Mouse (Mus musculus) forebrain, embryonic 15.5 days (tissue): ENCODE measurements around the gene Akr1c19. TPM values are rescaled to one million over a fixed set of nuclear protein-coding genes. Genes with fewer than 3 reads are reported as not detected.

Source experiments
- ATAC-seq: fragments of 200-750 bp; cut with Nextera tagmentation; replicated peaks from 2 replicates; pipeline ENCODE4 v1.8.0; 2017; ENCODE audit warnings: mild to moderate bottlenecking, moderate TSS enrichment, moderate library complexity
- H3K27ac ChIP-seq: fragments of 300-500 bp; sonication (generic); replicated peaks from 2 replicates; pipeline ENCODE4 v1.5.1; 2015; ENCODE audit warnings: mild to moderate bottlenecking, inconsistent platforms
- H3K27me3 ChIP-seq: fragments of 300-500 bp; sonication (generic); 2 replicates; pipeline ENCODE4 v1.6.1; 2015; ENCODE audit warnings: inconsistent platforms
- H3K36me3 ChIP-seq: fragments of 300-500 bp; sonication (generic); 2 replicates; pipeline ENCODE4 v1.6.1; 2015; ENCODE audit warnings: mild to moderate bottlenecking, inconsistent platforms
- H3K4me1 ChIP-seq: fragments of 300-500 bp; sonication (generic); 2 replicates; pipeline ENCODE4 v1.6.1; 2015; ENCODE audit warnings: inconsistent platforms
- H3K4me2 ChIP-seq: fragments of 300-500 bp; sonication (generic); replicated peaks from 2 replicates; pipeline ENCODE4 v1.6.1; 2015; ENCODE audit warnings: mild to moderate bottlenecking, inconsistent platforms
- H3K4me3 ChIP-seq: fragments of 300-500 bp; sonication (generic); 2 replicates; pipeline ENCODE4 v1.5.1; 2015; ENCODE audit warnings: mild to moderate bottlenecking, inconsistent platforms
- H3K9ac ChIP-seq: fragments of 300-500 bp; sonication (generic); replicated peaks from 2 replicates; pipeline ENCODE4 v1.6.1; 2015; ENCODE audit warnings: mild to moderate bottlenecking, inconsistent platforms
- H3K9me3 ChIP-seq: fragments of 300-500 bp; sonication (generic); 2 replicates; pipeline ENCODE4 v1.6.1; 2016; ENCODE audit warnings: inconsistent platforms
- WGBS: fragments of 180-500 bp; shearing (Covaris S2); methylation state at CpG from one replicate; pipeline ENCODE4 v1.1.7; 2015; ENCODE audit warnings: mixed read lengths; 5-methylcytosine and 5-hydroxymethylcytosine counted together
- polyA plus RNA-seq: library from polyadenylated mRNA; unstranded; fragments of >200 nt; fragmentation: Nextera tagmentation; extraction: Ambion mirVana; gene quantifications from 2 replicates; pipeline ENCODE4 v1.2.1, GENCODE M21; 2015

Akr1c19 gene
- polyA plus RNA-seq, 1 experiment from 2014 or later = 7.1 TPM

GRCm38 (mm10) chr13:4279284-4279683 lies 50.8 kb downstream of the Akr1c19 start, which contains the start of gene Akr1c12:
Gene Akr1c12 (minus strand): TSS chr13:4279433.
- H3K9ac ChIP-seq = no peak within 1 kb of the TSS
- no peaks in the 10 kb centered on the region for H3K36me3 ChIP-seq
- H3K9me3 ChIP-seq = no peaks in the 10 kb centered on the region
- H3K27ac ChIP-seq = no peak within 1 kb of the TSS
- H3K4me1 ChIP-seq = no peaks in the 10 kb centered on the region
- H3K4me3 ChIP-seq = no peak within 1 kb of the TSS
- H3K27me3 ChIP-seq = no peaks in the 10 kb centered on the region
- H3K4me2 ChIP-seq = no peak within 1 kb of the TSS
- 81% methylated on average over 4 of the region's 4 CpGs for WGBS
- ATAC-seq = no peak

DNA sequence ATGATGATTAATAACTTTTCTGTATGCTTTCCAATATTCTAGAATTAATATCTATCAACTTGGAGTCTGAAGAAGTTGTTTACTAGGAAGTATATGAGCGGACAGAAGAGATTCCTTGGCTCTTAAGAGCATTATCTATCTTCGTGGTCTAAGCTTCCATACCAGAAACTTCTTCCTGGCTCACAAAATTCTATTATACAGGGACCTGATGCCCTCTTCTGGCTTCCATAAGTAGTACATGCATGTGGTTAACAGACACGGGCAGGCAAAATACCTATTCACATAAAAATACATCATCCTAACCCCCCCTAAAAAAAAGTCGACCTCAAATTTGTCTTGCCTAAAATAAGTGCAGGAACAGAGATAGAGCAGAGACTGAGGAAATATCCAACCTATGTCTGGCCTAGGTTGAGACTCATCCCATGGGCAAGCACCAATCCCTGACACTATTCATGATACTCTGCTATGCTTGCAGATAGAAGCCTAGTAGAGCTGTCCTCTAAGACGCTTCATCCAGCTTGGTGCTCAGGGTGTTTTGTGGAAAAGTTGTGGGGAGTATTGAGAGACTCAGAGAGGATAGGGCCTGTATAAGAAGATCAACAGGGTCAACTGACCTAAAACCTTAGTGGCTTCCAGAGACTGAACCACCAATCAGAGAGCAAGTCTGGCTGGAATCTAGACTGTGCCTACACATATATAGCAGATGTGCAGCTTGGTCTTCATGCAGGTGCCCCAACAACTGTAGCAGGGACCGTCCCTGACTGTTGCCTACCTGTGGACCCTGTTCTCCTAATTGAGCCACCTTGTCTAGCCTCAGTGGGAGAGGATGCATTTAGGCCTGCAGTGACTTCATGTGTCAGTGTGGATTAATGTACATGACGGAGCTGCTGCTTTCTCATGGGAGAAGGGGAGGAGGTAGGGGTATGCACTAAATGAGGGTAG lies 53.2 kb downstream of the Akr1c19 start:
- Histone ChIP-seq H3K27ac (no peak overlapping the region), H3K4me3 (no peak overlapping the region), H3K27me3 (no peaks in the 10 kb centered on the region), H3K4me1 (no peaks in the 10 kb centered on the region), H3K9me3 (no peaks in the 10 kb centered on the region), H3K36me3 (no peaks in the 10 kb centered on the region), H3K9ac (no peak overlapping the region), H3K4me2 (no peak overlapping the region)
- ATAC-seq = peak; percentile 63
- WGBS = 35% methylated on average over 7 of the region's 7 CpGs

- no peak overlapping the region for H3K4me2 ChIP-seq
- H3K4me1 ChIP-seq = no peaks in the 10 kb centered on the region
- H3K27ac ChIP-seq = no peak overlapping the region
- 93% methylated on average over 4 of the region's 4 CpGs for WGBS
- ATAC-seq = no peak
- no peaks in the 10 kb centered on the region for H3K9me3 ChIP-seq
- no peaks in the 10 kb centered on the region for H3K36me3 ChIP-seq
- H3K4me3 ChIP-seq = no peak overlapping the region
- H3K27me3 ChIP-seq = no peaks in the 10 kb centered on the region
- H3K9ac ChIP-seq = no peak overlapping the region
Measured at GRCm38 (mm10) chr13:4296991-4297390, 68.5 kb downstream of the Akr1c19 start.

Other genes with a start within 250 kb of the Akr1c19 start
- gene Akr1c14, start 179.7 kb upstream of the Akr1c19 start, polyA plus RNA-seq = 0.41 and 0.50 TPM in 2 replicates
- not detected in 2 replicates for gene Akr1c18, start 78.0 kb upstream of the Akr1c19 start, polyA plus RNA-seq
- gene Akr1c13, start 37.5 kb upstream of the Akr1c19 start, polyA plus RNA-seq = 1.6 and 2.2 TPM in 2 replicates
- gene Akr1c12, start 50.7 kb downstream of the Akr1c19 start, polyA plus RNA-seq = 0.15 and 0.32 TPM in 2 replicates
- not detected in 2 replicates for gene Akr1c6, start 205.6 kb downstream of the Akr1c19 start, polyA plus RNA-seq